Mouse (Mus musculus) CH12.LX (cell line): ENCODE results near the gene Egln2. TPM values are rescaled to one million over a fixed set of nuclear protein-coding genes. Genes with fewer than 3 reads are reported as not detected.

Experiments used
- DNase-seq: peaks from one replicate; pipeline ENCODE4 v3.0.0-alpha.2; 2013; ENCODE audit errors: extremely low read depth
- H3K27ac ChIP-seq: 2 replicates; pipeline ENCODE4 v1.5.1; 2012; ENCODE audit warnings: low read depth, mild to moderate bottlenecking, control low read depth, moderate library complexity; ENCODE audit not compliant: insufficient read depth
- H3K27me3 ChIP-seq: replicated peaks from 2 replicates; pipeline ENCODE3; 2012; ENCODE audit warnings: inconsistent platforms
- H3K36me3 ChIP-seq, 2 experiments: replicated peaks in 1 of 2; 2 replicates each; pipeline versions ENCODE3 to v1.6.1; 2012; ENCODE audit warnings: inconsistent platforms in 1 of 2, low read length in 1 of 2, mild to moderate bottlenecking in 1 of 2, mixed read lengths in 1 of 2, moderate library complexity in 1 of 2; ENCODE audit not compliant: control insufficient read depth in 1 of 2, insufficient read depth in 1 of 2
- H3K4me1 ChIP-seq, 2 experiments: 2 replicates each; pipeline ENCODE4 v1.6.1; 2012; ENCODE audit warnings: inconsistent platforms in 1 of 2, moderate library complexity in 1 of 2; ENCODE audit not compliant: insufficient read depth in 2 of 2, control insufficient read depth in 1 of 2
- H3K4me2 ChIP-seq: 2 replicates; pipeline ENCODE4 v1.6.1; 2012; ENCODE audit warnings: low read depth, mild to moderate bottlenecking, control low read depth; ENCODE audit not compliant: poor library complexity, insufficient read depth, severe bottlenecking
- H3K4me3 ChIP-seq, 3 experiments: fragments of 150-350 bp in 1 of 3; sonication (generic) in 1 of 3; replicated peaks in 1 of 3; 2 replicates each; pipeline versions ENCODE3 to v1.5.1; 2011 to 2012; ENCODE audit warnings: low read depth in 2 of 3, low read length in 2 of 3, mild to moderate bottlenecking in 2 of 3, moderate library complexity in 2 of 3, control low read depth in 1 of 3, improper control_type of control experiment in 1 of 3, inconsistent platforms in 1 of 3, mixed read lengths in 1 of 3; ENCODE audit not compliant: poor library complexity in 1 of 3
- H3K79me2 ChIP-seq: replicated peaks from 2 replicates; pipeline ENCODE4 v1.6.1; 2012; ENCODE audit warnings: mild to moderate bottlenecking, moderate library complexity; ENCODE audit not compliant: control insufficient read depth, poor library complexity, insufficient read depth, severe bottlenecking; ENCODE audit errors: extremely low read depth
- H3K9ac ChIP-seq: 2 replicates; pipeline ENCODE4 v1.6.1; 2012; ENCODE audit warnings: low read depth, mild to moderate bottlenecking, control low read depth, moderate library complexity; ENCODE audit not compliant: insufficient read depth
- H3K9me3 ChIP-seq: replicated peaks from 2 replicates; pipeline ENCODE3; 2012; ENCODE audit warnings: low read length, inconsistent platforms, mixed read lengths
- CHD1 ChIP-seq: IDR thresholded peaks from 2 replicates; pipeline ENCODE4 v1.6.1; 2012; ENCODE audit warnings: low read depth, low read length, improper control_type of control experiment, inconsistent platforms
- CHD2 ChIP-seq: IDR thresholded peaks from 2 replicates; pipeline ENCODE4 v1.6.1; 2011; ENCODE audit warnings: low read length, improper control_type of control experiment
- CTCF ChIP-seq, 2 experiments: IDR thresholded peaks in 1 of 2; conservative IDR thresholded peaks in 1 of 2; 2 replicates each; pipeline ENCODE4 v1.5.1; 2011 to 2012; ENCODE audit warnings: low read depth in 2 of 2, low read length in 2 of 2, improper control_type of control experiment in 1 of 2, inconsistent platforms in 1 of 2, mild to moderate bottlenecking in 1 of 2, moderate library complexity in 1 of 2
- E2F4 ChIP-seq: IDR thresholded peaks from 2 replicates; pipeline ENCODE4 v1.6.1; 2011; ENCODE audit warnings: low read depth, low read length, improper control_type of control experiment; ENCODE audit not compliant: insufficient replicate concordance
- ELF1 ChIP-seq: IDR thresholded peaks from 2 replicates; pipeline ENCODE4 v1.6.1; 2014; ENCODE audit warnings: low read depth, mild to moderate bottlenecking, inconsistent platforms, low read length, improper control_type of control experiment
- EP300 ChIP-seq: IDR thresholded peaks from 2 replicates; pipeline ENCODE4 v1.6.1; 2011; ENCODE audit warnings: low read length, improper control_type of control experiment
- ETS1 ChIP-seq: conservative IDR thresholded peaks from 2 replicates; pipeline ENCODE4 v1.6.1; 2012; ENCODE audit warnings: low read depth, mild to moderate bottlenecking, inconsistent platforms, low read length, improper control_type of control experiment, moderate library complexity
- GABPA ChIP-seq: IDR thresholded peaks from 2 replicates; pipeline ENCODE4 v1.6.1; 2012; ENCODE audit warnings: low read depth, low read length, improper control_type of control experiment, inconsistent platforms; ENCODE audit not compliant: insufficient replicate concordance
- IRF4 ChIP-seq: IDR thresholded peaks from 2 replicates; pipeline ENCODE4 v1.6.1; 2014; ENCODE audit warnings: low read depth, mild to moderate bottlenecking, inconsistent platforms, low read length, improper control_type of control experiment
- JUND ChIP-seq: conservative IDR thresholded peaks from 2 replicates; pipeline ENCODE4 v1.6.1; 2011; ENCODE audit warnings: low read depth, low read length, improper control_type of control experiment
- KAT2A ChIP-seq: IDR thresholded peaks from 2 replicates; pipeline ENCODE4 v1.6.1; 2012; ENCODE audit warnings: low read length, improper control_type of control experiment, inconsistent platforms; ENCODE audit not compliant: insufficient replicate concordance
- MAFK ChIP-seq: IDR thresholded peaks from 2 replicates; pipeline ENCODE4 v1.6.1; 2011; ENCODE audit warnings: low read length, improper control_type of control experiment; ENCODE audit not compliant: insufficient replicate concordance
- MAZ ChIP-seq: IDR thresholded peaks from 2 replicates; pipeline ENCODE4 v1.6.1; 2012; ENCODE audit warnings: low read depth, mild to moderate bottlenecking, inconsistent platforms, low read length, improper control_type of control experiment, moderate library complexity
- MXI1 ChIP-seq: IDR thresholded peaks from 2 replicates; pipeline ENCODE4 v1.6.1; 2011; ENCODE audit warnings: mild to moderate bottlenecking, low read depth, low read length, improper control_type of control experiment
- MYC ChIP-seq: IDR thresholded peaks from 2 replicates; pipeline ENCODE4 v1.6.1; 2011; ENCODE audit warnings: low read depth, mild to moderate bottlenecking, improper control_type of control experiment, low read length
- NELFE ChIP-seq: IDR thresholded peaks from 2 replicates; pipeline ENCODE4 v1.6.1; 2011; ENCODE audit warnings: low read depth, low read length, improper control_type of control experiment
- NRF1 ChIP-seq: IDR thresholded peaks from 2 replicates; pipeline ENCODE4 v1.6.1; 2014; ENCODE audit warnings: low read depth, mild to moderate bottlenecking, inconsistent platforms, low read length, improper control_type of control experiment, moderate library complexity
- RAD21 ChIP-seq: IDR thresholded peaks from 2 replicates; pipeline ENCODE4 v1.6.1; 2011; ENCODE audit warnings: low read depth, mild to moderate bottlenecking, low read length, improper control_type of control experiment, moderate library complexity
- SIN3A ChIP-seq: IDR thresholded peaks from 2 replicates; pipeline ENCODE4 v1.6.1; 2012; ENCODE audit warnings: low read length, improper control_type of control experiment, inconsistent platforms
- SMC3 ChIP-seq: IDR thresholded peaks from 2 replicates; pipeline ENCODE4 v1.6.1; 2011; ENCODE audit warnings: low read depth, low read length, improper control_type of control experiment
- TBP ChIP-seq: conservative IDR thresholded peaks from 2 replicates; pipeline ENCODE4 v1.6.1; 2011; ENCODE audit warnings: low read depth, low read length, improper control_type of control experiment
- TCF12 ChIP-seq: IDR thresholded peaks from 2 replicates; pipeline ENCODE4 v1.6.1; 2014; ENCODE audit warnings: low read depth, mild to moderate bottlenecking, inconsistent platforms, low read length, improper control_type of control experiment
- UBTF ChIP-seq: IDR thresholded peaks from 2 replicates; pipeline ENCODE4 v1.6.1; 2012; ENCODE audit warnings: low read depth, mild to moderate bottlenecking, inconsistent platforms, low read length, improper control_type of control experiment, moderate library complexity
- USF1 ChIP-seq: IDR thresholded peaks from 2 replicates; pipeline ENCODE4 v1.6.1; 2014; ENCODE audit warnings: low read depth, mild to moderate bottlenecking, inconsistent platforms, low read length, improper control_type of control experiment
- USF2 ChIP-seq: conservative IDR thresholded peaks from 2 replicates; pipeline ENCODE4 v1.6.1; 2011; ENCODE audit warnings: low read depth, low read length, improper control_type of control experiment
- ZC3H11A ChIP-seq: IDR thresholded peaks from 2 replicates; pipeline ENCODE4 v1.6.1; 2012; ENCODE audit warnings: low read depth, mild to moderate bottlenecking, inconsistent platforms, low read length, improper control_type of control experiment
- ZKSCAN1 ChIP-seq: IDR thresholded peaks from 2 replicates; pipeline ENCODE4 v1.6.1; 2012; ENCODE audit warnings: low read depth, inconsistent platforms, low read length, improper control_type of control experiment, borderline replicate concordance
- ZMIZ1 ChIP-seq: IDR thresholded peaks from 2 replicates; pipeline ENCODE4 v1.6.1; 2012; ENCODE audit warnings: low read depth, mild to moderate bottlenecking, inconsistent platforms, low read length, improper control_type of control experiment
- ZNF384 ChIP-seq: IDR thresholded peaks from 2 replicates; pipeline ENCODE4 v1.6.1; 2012; ENCODE audit warnings: low read depth, low read length, improper control_type of control experiment, inconsistent platforms
- dilution Hi-C: fragments of 300-500 bp; cut with MboI; formaldehyde crosslinking; loops from 2 replicates; pipeline ENCODE4 v1.14.3; 2020; ENCODE audit warnings: low sequenced_read_pairs; ENCODE audit not compliant: extremely low pct_unique_long_range_greater_than_20kb, extremely low pct_ligation_motif_present
- in situ Hi-C: fragments of 300-500 bp; cut with MboI; formaldehyde crosslinking; loops from 3 replicates; pipeline ENCODE4 v1.14.3; 2019; ENCODE audit warnings: low sequenced_read_pairs, low pct_ligation_motif_present, low pct_unique_long_range_greater_than_20kb, mixed read lengths
- polyA plus RNA-seq: library from polyadenylated mRNA; unstranded; fragments of >175 nt; gene quantifications from 2 replicates; pipeline ENCODE4 v1.2.1, GENCODE M21; 2012; ENCODE audit warnings: low read depth; ENCODE audit not compliant: insufficient read length
- total RNA-seq, 2 experiments: library from RNA; depleted of rRNA; stranded (reverse); fragments of 300-350 nt in 1 of 2; fragments of >200 nt in 1 of 2; gene quantifications; 2 replicates each; pipeline ENCODE4 v1.2.3; 2012 to 2014

The Egln2 gene
- total and polyA plus RNA-seq, 3 experiments = 37.9 to 115 (median 103) TPM

- peak overlapping the region; percentile 31; the same call in 1 of the 2 replicates for H3K4me2 ChIP-seq
- no peak overlapping the region for H3K4me3 ChIP-seq
- peaks cover 13 to 64% of the 10 kb centered on the region in 2 experiments for H3K4me1 ChIP-seq
- H3K9me3 ChIP-seq = no peaks in the 10 kb centered on the region
- dilution Hi-C loops = no loop called here
- no peak for DNase-seq
- no peak overlapping the region for H3K27ac ChIP-seq
- no peaks in the 10 kb centered on the region for H3K27me3 ChIP-seq
- H3K36me3 ChIP-seq = peaks cover 18 to 57% of the 10 kb centered on the region in 2 experiments
- H3K9ac ChIP-seq = 0 out of 2 replicates have a peak overlapping the region, but pooled peaks have one; percentile 91
- in situ Hi-C loops = no loop called here
- TF ChIP-seq CHD2 (0 out of 2 replicates have a peak, but pooled peaks have one; percentile 15), IRF4 (no peak)
- peaks cover 31% of the 10 kb centered on the region for H3K79me2 ChIP-seq
Observed at GRCm38 (mm10) chr7:27197136-27197535, 30.5 kb upstream of the Egln2 start.

- Histone ChIP-seq H3K36me3 (peaks cover 29 to 60% of the 10 kb centered on the region in 2 experiments), H3K4me3 (peak within 1 kb of the TSS; percentile 91 to 95 (median 94)), H3K9me3 (peaks cover 1% of the 10 kb centered on the region), H3K4me1 (peaks cover 15 to 62% of the 10 kb centered on the region in 2 experiments), H3K79me2 (peaks cover 33% of the 10 kb centered on the region), H3K27ac (peak within 1 kb of the TSS; percentile 92), H3K9ac (peak within 1 kb of the TSS; percentile 98), H3K27me3 (no peaks in the 10 kb centered on the region), H3K4me2 (peak within 1 kb of the TSS; percentile 91)
- in situ Hi-C loops = no loop called here
- peak; percentile 100 for DNase-seq
- dilution Hi-C loops = no loop called here
- TF ChIP-seq MAFK (no peak), CTCF (conservative IDR thresholded peaks at IDR 0.05 in 1 of 2, IDR thresholded peaks at IDR 0.05 in 1 of 2; ENCODE audit: low read depth in 2 of 2, low read length in 2 of 2) (no peak), ZMIZ1 (peak; percentile 60; the same call in 1 of the 2 replicates), ELF1 (peak; percentile 86), TCF12 (peak; percentile 83), MYC (peak; percentile 96), GABPA (no peak; the same call in 1 of the 2 replicates), SIN3A (peak; percentile 83; the same call in 1 of the 2 replicates), USF2 (peak; percentile 99), MAZ (no peak), ZKSCAN1 (no peak), JUND (peak; percentile 94), E2F4 (no peak), CHD2 (no peak), MXI1 (peak; percentile 92), EP300 (peak; percentile 55; the same call in 1 of the 2 replicates), TBP (peak; percentile 85), ZC3H11A (no peak), ZNF384 (no peak), ETS1 (peak; percentile 76), CHD1 (peak; percentile 53), NELFE (peak; percentile 54), IRF4 (no peak), SMC3 (no peak), UBTF (no peak), RAD21 (no peak), NRF1 (peak; percentile 40; the same call in 1 of the 2 replicates), KAT2A (peak; percentile 81; the same call in 1 of the 2 replicates), USF1 (peak; percentile 100)
Observed at GRCm38 (mm10) chr7:27195681-27196611, 29.3 kb upstream of the Egln2 start, which contains the start of the genes BC024978 and Snrpa. Gene BC024978 (plus strand): TSS chr7:27195781. Gene Snrpa (minus strand): TSS chr7:27196271.
